Mouse (Mus musculus) layer of hippocampus, adult 9-11 months (tissue): ENCODE results near the gene Bmf.

Experiments used
- DNase-seq: peaks from one replicate; pipeline ENCODE4 v3.0.0; 2022

The Bmf gene

DNA sequence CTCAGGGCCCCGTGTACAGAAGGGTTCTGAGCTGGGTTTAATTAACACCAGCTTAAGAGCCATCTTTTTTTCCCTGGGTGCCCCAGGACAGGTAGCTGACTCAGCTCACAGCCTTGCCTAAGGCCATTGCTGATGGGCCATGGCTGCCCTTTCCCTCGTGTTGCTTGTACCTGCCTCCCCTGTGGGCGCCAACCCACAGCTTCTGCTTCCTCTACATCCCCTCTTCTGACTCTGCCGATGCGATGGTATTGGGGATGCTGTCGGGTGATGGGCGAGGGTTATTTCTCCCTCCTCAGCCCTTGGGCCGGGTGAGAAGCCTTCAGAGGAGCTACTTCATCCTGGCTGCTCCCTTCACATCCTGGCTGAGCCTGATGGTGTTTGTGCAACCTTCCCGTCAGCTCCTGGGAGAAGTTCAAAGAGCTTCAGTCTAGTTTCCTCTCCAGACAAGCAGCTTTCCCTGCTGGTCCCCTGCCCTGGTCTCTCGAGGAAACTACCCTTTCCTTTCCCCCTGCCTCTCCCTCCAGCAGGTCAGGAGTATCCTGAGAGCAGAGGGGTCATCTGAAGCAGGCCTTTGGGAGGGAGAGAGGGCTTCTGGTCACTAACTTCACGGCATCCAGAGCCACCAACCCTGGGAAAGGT lies 37.6 kb downstream of the Bmf start:
- no peak for DNase-seq

DNA sequence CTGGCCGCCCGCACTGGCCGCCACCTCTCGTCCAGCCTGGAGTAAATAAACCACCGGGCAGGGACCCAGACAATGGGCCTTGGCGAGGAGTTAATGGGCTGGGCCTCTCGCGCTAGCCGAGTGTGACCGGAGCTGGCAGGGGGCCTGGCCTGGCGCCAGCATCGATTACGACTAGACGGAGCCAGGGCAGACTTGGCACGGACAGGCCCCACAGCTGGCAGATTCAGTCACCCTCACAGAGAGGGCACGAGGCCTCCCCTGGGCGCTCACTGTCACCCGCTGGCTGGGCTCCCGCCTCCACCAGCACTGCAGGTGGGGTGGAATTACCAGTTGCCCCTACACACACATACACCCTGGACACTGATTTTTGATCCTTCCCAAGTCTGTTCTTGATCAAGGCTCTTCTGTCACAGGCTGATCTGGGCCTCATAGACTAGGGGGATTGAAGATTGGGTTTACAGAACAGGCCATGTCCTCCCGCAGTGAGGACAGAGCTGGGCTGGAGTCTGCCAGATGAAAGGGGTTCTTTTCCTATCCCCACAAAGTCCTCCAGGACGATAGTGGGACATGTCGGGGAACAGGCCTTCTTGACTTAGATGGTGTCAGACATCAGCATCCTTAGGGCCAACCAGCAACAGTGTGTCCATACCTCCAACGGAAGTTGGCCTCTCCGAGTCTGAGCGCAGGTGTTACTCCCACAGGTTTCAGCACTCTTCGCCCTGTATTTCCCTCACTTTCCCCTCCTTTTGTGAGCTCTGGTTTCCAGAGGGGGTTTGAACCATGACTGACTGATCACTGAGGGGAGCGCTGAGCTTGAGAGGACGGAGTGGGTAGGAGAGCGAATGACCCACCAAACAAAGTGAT lies 38.8 kb downstream of the Bmf start:
- peak; percentile 92 for DNase-seq

DNA sequence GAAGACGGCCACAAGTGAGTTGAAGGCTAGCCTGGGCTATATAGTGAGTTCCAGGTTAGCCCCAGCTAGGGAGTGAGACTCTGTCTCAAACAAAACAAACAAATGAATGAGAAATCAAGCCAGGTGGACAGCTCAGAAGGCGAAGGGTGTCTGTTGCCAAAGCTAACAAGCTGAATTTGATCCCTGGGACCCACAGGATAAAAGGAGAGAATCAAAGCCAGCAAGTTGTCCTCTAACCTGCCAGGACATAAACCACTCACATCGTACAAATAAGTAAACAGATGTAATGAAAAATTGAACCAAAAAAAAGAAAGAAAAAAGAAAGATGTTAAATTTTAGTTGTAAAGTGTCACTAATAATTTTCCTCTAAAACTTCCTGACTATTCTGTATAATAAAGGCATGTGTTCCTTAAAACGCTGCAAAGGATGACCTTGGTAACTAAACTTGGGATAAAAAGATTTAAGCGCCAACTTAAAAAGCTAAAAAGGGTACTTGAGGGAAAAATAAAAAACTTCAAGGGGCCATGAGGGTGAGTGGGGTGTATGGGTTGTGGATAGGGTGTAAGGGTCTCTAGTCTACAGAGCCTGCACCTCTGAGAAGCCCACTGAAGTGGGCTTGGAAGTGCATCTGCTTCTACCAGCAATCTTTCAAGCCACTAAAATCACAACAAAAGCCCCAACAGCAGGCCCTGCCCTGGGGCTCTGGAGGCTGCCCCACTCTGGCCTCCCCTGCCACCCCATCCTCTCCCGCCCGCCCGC lies 39.6 kb downstream of the Bmf start:
- DNase-seq: no peak

DNA sequence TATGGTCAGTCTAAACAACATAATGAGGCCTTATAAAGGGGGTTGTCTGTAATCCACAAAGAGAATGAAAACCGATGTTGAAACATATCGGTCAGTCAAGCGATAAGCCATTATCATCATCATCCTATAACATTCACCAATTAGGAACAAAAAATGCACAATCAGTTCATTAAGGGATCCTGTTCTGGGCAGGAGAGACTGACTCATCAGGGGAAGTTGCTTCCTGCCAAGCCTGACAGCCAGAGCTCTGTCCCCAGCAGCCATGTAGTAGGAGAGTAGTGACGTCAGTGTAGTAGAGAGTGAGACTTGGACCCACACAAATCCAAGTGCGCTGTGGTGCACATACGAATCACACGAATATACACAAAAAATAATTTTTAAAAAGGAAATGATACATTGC lies 42.4 kb downstream of the Bmf start:
- no peak for DNase-seq

DNA sequence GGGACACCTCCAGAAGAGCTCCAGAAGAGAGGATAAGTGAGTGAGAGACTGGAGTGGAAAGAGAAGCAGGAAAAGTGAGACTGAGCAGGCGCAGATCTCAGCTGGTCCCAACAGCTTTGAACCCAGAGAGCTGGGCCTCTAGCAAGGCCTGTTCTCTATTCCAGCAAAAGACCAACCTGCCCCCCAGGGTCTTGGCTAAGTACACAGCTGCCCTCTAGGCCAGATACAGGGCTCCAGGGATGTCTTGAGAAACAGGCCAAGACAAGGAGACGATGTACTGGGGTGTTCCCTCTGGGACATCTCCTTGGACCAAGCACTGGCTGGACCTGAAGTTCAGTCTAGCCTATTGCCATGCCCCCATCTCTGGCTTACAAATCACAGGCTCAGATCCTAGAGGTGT lies 49.3 kb downstream of the Bmf start:
- no peak for DNase-seq

DNA sequence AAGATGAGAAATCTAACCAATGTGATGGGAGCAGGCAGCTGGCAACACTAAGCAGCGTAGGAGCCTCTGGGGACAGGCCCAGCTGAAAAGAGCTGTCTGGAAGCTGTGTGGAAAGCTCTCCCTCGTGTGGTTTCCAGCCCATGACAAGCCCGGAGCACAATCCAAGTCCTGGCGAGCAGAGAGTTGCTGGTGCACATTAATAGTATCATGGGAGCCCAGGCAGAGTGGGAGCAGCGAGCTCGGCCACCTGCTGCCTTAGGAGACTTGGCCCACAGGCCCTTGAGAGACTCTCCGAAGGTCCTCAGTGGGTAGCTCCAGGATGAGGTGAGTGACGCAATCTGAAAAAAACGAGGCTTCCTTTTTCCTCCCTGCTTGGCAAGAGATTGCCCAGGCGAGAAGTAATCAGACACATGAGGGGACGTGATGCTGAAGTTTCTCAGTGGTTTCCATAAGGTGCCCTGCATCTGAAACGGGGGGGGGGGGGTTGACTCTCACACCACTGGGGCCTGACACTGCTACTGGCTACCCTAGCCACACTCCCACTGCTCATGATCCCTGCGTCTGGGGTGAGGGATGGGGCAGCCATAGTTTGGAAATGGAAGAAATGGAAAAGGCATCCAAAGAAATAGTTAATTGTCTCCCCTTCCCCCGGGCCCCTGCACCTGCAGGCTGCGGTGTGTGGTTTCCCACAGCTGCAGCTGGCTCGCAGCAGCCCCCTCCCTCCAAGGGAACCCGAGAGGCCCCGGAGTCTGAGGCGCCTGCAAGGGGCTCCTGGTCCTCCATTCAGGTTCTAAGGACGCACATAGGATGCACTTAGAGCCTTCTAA lies 50.1 kb downstream of the Bmf start:
- DNase-seq: peak; percentile 29

DNA sequence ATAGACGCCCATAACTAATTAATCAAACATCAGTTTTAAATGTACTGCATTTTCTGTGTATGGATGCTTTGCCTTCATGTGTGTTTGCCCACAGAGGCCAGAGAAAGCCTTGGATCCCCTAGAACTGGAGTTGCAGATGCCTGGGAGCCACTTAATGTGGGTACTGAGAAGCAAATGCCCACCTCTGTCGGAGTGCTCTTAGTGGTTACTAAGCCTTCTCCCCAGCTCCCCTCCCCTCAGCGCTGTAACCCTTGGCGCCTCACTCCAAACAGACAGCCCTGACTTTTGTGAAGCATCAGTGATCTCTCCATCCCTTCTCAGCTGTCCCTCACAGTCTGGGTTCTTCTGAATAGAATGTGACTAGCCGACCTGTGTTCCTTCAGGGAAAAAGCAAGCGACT lies 51.0 kb downstream of the Bmf start:
- no peak for DNase-seq

DNA sequence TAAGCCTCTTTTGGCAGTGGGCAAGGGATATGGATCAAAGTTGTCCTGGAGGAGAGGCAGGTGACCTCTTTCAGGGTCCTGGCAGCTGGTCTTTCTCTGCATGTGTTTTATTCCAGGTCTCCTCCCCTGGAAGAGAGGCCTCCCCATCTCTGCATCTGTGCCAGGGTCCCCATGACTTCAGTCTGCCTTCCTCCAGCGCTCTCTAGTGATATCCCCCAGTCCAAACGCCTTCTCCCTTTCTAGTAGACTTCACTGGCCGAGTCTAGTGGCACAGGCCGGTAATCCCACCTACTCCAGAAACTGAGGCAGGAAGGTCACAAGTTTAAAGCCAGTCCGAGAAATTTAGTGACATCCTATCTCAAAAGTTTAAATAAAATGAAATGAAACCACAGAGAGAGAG lies 51.6 kb downstream of the Bmf start:
- DNase-seq: no peak

DNA sequence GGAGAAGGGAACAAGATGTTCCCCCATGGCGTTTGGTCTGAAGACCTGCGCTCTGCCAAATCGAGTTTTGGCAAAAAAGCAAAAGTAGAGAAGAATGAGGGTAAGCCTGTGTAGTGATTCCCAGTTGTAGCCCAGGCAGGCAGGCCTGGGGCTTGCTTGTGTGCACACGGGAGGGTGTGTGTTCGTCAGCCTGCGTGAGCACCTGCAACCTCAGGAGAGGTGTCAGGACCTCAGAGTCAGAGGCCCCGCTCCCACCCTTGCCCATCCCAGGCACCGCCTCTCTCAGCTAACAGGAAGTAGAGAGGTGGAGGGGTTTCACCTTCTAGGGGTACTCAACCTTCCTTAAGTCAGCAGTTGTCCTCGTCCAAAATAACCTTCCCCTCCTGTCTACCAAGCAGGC lies 54.5 kb downstream of the Bmf start:
- DNase-seq: no peak

DNA sequence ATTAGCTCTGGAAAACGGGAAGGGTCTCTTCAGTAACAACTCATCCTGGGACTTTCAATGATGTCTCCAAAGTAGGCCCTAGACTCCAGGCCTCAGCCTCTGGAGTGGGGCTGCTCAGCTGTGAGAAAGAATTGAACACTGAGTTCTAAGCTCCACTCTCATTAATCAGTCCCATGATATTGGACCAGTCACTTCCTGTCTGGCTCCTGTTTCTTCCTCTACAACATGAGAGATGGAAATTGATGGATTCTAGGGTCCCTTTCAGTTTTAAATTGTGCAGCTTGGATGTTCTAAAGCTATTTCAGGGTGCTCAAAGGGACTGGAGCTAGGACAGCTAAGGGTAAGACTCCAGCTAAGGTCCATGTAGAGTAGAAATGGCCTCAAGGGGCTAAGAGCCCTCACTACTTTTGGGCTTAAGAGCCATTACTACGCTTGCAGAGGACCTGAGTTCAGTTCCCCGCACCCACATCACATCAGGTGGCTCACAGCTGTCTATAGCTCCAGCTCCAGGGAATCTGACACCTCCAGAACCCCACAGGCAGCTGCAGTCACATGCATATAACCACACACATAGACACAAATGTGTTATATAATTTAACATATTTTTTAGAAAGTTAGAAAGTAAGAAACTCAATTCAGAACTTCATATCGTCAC lies 57.6 kb downstream of the Bmf start:
- DNase-seq: no peak

DNA sequence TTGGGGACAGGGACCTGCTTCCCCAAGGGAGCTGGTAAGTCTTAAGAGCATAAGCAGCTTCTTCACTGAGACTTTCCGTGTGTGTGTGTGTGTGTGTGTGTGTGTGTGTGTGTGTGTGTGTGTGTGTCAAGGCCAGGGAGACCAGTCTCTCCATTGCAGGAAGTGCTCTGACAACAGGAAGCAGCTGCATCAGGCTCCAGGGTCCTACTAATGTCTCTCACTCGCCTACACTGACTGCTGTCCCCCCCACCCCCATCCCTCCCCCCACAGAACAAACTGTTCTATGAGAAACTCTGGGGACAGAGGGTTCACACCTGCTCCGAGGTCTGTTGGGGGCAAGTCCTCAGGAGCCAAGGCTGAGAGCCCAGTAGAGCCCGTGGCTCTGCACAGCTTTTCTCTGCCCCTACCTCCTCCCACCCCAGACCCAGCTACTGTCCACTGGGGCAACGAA lies 58.2 kb downstream of the Bmf start:
- DNase-seq: peak; percentile 66

DNA sequence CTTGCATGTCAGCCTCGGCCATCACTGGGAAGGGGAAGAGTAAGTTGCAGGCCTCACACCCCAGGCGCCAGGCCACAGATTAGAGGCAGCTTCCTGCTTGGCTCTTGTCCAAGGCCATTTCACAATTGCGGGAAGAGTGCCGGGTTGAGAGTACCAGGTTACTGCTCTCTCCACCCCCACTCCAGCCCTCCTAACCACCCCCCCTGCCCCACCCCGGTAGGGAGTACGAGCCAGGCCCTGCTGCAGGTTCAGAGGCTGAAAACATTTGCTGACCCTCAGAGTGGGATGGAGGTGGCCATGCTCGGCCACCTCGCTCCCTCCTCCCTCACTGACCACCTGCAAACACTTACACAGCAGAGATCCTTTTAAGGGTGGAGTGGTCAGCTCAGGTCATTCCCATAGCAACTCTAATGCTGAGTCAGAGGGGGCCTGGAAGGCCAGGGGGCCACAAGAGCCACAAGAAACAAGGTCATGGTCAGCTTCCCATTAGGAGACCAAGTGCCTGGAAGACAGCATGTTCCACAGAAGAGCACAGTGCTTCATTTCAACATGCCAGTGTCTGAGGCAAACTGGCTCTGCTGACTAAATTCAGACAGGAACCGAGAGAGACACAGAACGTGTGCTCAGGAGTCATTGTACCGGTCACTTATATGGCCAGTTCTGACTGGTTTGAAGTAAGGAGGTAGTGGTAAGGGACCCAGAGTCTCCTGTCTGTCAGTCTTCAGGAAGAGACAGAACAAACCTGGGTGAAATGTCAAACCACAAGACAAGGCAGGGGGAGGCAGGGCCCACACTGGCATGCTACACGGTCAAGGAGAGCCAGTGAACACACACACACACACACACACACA lies 59.0 kb downstream of the Bmf start:
- peak; percentile 82 for DNase-seq

DNA sequence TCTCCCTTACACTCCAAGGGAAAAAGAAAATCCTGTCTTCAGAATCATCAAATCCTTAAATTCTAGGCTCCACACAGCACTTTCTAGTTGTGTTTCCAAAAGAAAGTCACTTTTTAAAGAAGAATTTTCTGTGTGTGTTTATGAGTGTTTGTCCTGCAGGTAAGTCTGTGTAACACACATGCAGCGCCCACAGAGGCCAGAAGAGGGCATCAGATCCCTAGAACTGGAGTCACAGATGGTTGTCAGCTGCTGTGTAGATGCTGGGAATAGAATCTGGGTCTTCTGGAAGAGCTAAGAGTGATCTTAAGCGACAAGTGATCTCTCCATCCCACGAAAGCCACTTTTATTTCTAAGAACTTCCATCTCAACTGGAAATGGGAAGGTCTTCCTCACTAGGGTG lies 61.7 kb downstream of the Bmf start:
- no peak for DNase-seq

DNA sequence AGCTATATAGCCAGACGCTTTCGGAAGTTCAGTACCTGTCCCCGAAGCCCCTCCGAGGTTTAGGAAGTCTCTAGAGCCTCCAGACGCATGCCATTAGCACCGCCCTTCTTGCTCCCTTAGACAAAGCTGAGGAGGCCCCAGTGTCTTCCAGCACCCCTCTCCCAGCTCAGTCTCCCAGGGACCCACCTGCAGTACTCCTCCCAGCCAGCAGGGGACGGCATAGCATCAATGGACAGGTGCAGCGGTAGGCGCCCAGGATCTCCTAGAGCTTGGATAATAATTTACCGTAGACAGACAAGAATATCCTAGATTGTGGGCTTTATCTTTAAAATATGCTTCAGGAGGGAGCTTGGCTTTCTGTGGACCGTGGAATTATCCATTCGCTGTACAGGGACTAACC lies 62.6 kb downstream of the Bmf start:
- DNase-seq: peak; percentile 62

DNA sequence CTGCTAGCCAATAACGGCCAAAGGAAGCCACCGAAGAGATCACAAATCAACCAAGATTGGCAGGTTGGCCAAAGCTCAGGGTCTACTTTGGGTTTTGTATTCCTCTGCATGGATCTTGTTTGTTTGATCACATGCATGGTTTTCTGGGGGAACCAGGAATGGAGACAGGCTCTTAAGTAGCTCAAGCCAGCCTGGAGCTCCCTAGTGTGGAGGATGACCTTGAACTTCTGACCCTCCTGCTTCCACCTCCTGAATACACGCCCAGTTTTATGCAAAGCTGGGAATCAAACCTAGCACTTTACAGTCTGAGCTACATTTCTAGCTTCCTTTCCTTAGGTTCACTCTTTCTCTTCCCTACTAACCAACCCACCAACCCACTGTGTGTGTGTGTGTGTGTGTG lies 64.1 kb downstream of the Bmf start:
- DNase-seq: no peak

DNA sequence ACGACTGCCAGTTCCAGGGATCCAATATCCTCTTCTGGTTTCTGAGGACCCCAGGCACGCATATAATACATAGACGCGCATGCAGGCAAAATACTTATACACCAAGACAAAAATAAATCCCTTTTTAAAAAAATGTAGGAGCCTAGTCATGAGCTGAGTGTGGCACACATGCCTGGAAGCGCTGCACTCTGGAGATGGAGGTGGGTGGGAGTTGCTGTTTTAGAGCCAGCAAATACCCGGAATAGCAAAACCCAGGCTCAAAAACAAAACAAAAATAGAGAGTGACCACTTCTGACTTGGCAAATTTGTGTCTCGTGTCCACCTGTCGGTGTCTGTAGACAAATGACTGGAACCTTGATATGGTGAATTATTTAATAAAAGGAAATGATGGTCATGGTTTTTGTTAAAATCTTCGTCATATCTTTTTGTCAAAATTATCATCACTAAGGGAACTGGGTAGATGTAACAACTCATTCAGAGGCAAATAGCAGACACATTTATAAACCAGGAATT lies 65.0 kb downstream of the Bmf start:
- DNase-seq: no peak

DNA sequence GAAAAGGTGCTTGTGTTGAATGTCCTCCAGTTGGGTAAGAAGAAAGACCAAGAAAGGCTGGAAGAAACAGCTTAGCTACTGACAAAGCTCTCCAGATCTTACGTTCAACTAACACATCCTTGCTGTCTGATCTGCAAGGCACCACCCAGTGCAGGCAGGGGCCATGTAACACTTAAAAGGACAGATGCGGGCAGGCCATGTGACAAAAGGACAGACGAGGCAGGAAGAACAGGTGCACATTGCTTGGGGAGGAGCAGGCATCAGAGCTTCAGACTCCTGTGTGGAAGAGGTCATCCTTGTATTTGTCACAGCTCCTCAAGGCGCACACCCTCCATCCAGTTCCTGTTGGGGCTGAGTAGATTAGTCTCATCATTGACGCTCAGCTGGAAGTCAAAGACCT lies 66.5 kb downstream of the Bmf start:
- no peak for DNase-seq

DNA sequence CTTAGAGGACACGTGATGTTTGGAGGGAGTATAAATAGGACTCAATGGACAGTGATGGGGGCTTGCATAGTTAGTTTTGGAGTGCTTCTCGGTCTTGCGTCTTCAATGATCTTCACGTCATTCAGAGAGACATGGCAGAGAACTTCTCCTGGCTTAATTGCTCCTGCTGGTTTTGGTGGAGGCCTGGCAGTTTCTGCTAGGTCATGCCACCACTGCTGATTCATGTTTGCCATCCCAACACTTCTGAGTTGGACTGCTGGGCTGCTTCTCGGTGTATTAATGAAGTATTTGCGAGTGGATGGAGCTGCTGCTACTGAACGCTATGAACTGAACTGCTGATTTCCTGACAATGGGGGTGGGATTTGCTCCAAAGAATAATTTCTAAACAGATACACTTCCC lies 68.6 kb downstream of the Bmf start:
- DNase-seq: no peak

DNA sequence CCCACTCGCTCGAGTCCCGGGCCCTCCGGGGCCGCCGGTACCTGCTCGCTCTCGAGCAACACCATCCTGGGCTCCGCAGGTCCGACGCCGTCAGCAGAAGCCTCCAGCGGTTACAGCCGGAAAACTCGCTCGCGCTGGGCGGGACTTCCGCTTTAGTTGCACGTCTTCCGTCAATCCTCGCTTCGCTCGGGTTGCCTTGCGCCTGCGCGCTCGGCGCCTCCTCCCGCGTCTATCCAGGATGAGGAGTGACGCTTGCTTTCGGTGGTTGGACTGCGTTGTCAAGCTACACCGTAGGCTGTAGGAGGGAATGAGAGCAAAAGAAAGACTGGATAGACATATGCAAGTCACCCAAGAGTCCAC lies 70.0 kb downstream of the Bmf start, which contains the start of gene Srp14:
Srp14 (minus strand) TSS at position 162 of the 360 bp plus-strand sequence.
- peak; percentile 92 for DNase-seq

DNA sequence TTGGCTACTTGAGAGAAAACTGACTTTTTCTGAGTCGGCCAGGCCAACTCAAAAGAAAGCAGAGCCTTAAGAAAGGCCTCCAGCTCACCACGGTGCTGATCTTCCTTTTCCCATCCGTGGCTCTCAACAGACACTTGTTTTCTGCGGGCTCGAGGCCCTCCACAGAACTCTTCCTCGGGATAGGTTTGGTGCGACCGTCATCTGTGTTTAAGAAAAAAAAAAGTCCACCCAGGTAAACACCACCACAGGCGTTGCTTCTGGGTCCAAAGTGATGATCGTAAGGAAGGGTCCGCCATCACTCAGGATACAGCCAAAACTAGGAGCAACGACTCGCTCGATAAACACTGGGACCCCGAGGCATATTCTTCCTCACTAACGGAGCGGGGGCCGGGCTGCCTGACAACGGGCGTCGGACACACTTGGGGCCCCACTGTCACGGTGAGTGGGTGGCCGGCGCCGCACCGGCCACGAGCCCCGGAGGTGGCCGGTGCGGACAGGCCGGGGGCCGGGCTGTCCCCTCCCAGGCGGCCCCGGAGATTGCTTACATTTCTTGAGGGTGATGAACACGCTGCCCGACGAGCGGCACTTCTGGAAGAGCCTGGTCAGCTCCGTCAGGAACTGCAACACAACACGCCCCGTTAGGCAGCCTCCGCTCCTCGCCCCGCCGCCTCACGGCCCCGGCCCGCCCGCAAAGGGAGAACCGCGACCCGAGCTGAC lies 70.5 kb downstream of the Bmf start:
- no peak for DNase-seq
